Mouse (Mus musculus): ENCODE results near the gene Rab25. TPM values are rescaled to one million over a fixed set of nuclear protein-coding genes. Genes with fewer than 3 reads are reported as not detected.

Rab25 gene
- total RNA-seq, 4 experiments from 2014 or later: not detected

DNA sequence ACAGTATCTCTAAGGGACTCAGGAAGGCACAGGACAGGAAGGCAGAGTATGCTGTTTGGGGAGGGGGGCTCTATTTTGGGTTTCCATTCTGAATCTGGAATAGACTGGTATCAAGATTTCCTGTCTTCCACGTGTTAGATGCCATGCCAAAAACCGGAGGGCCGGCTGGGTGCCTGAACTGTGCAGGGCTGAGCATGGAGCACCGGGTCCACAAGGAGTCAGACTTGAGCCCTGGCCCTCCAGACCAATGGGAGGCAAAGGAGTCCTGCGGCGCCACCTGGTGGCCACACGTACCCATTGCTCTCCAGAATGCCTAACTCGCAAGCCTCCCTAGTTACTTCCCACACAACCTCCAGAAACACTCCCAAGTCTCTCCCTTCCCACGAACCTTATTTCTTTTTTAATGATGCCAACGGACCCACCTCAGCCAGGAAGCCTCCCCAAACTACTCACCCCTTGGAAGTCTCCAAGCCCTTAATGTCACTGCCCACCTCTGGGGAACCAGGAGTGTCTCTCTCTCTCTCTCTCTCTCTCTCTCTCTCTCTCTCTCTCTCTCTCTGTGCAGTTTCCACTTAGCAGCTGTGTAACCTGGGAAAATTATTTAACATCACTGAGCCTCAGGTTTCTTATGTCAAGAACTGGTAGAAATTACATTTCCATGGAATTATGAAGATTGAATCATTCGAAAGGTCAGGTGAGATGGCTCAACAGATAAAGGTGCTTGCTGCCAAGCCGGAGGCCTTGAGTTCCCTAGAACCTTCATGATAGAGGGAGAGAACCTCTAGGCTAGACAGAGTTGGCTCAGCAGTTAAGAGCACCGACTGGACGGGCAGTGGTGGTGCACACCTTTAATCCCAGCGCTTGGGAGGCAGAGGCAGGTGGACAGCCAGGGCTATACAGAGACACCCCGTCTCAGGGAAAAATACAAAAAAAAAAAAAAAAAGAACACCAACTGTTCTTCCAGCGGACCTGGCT, 21.7 kb downstream of the Rab25 start:
- peak; percentile 80 for DNase-seq (ENCODE audit: low spot score)

DNA sequence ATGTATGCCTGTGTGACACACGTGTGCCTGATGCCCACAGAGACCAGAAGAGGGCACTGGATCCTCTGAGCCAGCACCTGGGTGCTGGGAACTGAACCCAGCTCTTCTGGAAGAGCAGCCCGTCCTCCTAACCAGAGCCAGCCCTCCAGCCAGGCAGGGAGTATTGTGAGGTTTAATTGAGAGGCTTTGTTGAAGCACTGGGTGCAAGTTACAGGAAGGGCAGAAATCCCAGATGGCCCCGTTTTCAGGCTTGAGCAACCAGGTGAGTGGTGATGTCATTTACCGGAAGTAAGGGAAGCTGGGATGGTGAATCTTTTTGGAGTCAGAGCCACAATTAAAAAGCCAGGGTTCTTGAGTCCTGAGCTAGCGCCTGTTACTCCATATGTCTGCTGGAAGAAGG, 23.1 kb downstream of the Rab25 start:
- DNase-seq (ENCODE audit: low spot score): no peak

- DNase-seq (ENCODE audit: low spot score): no peak
Measured at GRCm38 (mm10) chr3:88523027-88523426, 25.1 kb downstream of the Rab25 start.

DNA sequence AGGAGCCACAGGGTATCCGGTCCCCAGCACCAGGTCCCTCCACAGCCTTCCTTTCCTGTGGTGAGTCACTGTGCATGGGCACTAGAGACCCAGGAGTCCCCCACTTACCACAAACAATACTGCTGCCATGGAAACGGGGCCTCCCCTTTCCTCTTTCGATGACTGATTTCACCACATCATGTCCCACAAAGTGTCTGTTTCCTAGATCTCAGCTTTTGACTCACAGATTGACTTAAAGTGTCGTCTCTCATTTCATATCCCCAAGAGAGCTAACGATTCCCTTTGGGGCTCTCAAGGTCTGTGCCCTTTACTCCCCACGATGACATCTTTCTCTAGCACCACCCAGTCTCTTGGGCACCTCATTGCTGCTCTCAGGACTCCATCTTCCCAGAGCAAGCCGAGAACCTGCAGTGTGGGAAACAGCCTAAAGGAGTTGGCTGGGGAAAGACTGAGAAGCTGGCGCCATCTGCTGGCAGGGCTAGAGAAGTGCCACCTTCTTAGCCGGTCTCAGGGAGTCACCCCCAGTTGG, 26.2 kb downstream of the Rab25 start:
- DNase-seq (ENCODE audit: low spot score): peak; percentile 78

DNA sequence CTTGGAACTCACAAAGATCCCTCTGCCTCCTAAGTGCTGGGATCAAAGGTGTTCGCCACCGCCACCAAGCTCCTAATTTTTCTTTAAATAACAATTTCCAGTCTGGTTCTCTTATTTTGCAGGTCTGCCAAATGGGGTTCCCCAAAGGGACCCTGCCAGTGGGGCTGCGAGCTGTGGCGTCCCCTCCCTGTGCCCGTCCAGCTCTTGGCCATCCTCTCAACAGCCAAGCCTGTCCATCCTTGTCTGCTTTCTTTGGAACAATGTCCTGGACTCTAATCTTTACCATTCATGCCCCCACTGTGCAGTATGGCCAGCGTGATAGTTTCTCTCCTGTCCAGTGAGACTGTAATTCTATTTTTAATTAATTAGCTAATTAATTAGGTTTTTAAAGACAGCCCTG, 26.9 kb downstream of the Rab25 start:
- no peak for DNase-seq (ENCODE audit: low spot score)

GRCm38 (mm10) chr3:88520078-88520477, 28.0 kb downstream of the Rab25 start:
- no peak for DNase-seq (ENCODE audit: low spot score)

- DNase-seq (ENCODE audit: low spot score): no peak
Measured at GRCm38 (mm10) chr3:88518411-88518810, 29.7 kb downstream of the Rab25 start.

- DNase-seq (ENCODE audit: low spot score): no peak
Measured at GRCm38 (mm10) chr3:88516407-88516806, 31.7 kb downstream of the Rab25 start.

GRCm38 (mm10) chr3:88515095-88515386, 33.1 kb downstream of the Rab25 start:
- no peak for DNase-seq (ENCODE audit: low spot score)

DNA sequence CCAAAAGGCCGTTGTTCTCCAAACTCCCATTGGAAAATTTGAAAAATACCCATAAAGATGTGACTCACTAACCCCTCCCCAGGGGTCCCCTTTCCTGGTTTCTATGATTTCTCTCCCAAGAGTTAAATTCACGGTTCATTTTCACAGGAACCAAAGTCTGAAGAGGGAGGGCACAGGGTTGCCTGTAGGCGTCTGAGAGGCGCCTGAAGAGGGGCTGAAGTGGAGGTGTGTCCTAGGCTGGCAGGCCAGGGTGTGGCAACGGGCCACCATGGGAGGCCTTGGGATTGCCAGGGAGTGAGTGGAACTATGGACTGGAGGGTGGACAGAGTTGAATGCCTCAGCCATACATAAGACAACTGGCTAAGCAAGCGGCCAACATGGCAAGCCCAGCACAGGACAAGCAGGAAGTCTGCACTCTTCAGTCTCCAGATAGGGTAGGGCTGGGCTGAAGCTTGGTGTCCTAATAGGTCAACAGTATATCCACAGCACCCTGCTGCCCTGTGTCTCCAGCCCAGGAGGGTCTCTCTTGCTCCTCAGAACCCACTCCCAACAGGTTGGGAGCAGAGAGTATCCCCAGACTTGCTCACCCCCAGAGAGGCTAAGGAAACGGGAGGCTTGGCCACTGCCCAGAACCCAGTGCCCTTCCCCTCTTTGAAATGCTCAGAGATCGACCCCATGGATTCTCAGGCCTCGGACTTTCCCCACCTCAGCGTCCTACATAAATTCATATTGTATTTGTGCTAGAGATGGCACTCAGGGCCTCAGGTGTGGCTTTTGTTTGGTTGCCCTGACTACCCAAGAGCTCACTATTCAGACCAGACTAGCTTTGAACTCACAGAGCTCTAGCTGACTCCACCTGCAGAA, 33.6 kb downstream of the Rab25 start:
- no peak for DNase-seq (ENCODE audit: low spot score)

DNA sequence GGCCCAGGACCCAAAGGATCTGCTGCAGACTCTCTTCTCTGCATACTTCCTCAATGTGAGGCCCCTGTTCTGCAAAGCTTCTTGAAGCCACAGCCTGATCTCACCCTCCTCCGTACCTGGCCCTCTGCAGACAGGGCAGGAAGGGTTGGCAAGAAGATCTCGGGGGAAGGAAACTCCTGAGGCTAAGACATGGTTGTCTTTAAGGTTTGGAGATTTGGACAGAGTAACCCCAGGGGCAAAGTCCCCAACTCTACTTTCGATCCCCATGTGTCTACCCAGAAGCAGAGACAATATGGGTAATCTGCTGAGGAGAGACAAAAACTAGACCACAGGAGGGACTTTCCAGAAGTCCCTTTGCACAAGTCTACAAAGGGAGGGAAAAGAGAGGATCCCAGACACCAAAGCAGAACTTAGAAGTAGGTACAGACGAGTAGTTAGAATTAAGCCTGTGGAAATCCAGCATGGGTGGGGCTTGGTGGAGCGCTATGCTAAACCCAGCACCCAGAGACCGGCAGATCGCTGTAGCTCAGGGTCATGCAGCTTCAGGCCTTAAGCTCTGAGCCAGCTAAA, 34.5 kb downstream of the Rab25 start:
- no peak for DNase-seq (ENCODE audit: low spot score)

GRCm38 (mm10) chr3:88512896-88513545, 35.1 kb downstream of the Rab25 start:
- no peak for DNase-seq (ENCODE audit: low spot score)

DNA sequence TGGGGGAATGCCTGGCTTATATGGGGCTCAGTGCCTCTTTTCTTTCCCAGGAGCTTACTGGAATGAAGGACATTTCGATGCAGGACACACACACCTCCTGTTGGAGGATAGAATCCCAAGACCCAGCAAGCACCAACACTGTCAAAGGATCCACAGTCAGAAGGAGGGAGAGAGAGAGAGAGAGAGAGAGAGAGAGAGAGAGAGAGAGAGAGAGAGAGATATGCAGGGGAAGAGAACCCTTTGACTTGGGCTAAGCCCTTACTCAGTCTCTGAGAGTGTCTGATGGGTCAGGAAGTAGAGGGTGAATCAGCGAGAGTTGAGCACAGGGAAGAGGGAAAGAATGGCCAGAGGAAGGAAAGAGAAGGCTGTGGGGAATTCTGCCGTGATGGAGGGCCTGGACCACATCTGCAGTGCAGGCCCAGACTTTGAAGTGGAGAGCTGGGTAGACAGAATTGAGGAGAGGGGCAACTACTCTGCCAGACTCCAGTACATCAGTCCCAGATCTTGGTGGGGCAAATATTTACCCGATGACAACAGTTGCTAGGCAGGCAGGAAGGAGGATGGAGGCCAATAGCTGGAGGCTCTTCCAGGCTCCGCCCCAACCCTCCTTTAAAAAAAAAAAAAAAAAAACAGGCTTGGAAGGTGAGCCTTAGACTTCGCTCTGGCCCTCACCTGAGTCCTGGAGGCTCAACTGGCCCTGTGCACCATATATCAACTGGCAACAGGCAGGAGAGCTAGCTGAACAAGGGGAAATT, 35.8 kb downstream of the Rab25 start:
- no peak for DNase-seq (ENCODE audit: low spot score)

DNA sequence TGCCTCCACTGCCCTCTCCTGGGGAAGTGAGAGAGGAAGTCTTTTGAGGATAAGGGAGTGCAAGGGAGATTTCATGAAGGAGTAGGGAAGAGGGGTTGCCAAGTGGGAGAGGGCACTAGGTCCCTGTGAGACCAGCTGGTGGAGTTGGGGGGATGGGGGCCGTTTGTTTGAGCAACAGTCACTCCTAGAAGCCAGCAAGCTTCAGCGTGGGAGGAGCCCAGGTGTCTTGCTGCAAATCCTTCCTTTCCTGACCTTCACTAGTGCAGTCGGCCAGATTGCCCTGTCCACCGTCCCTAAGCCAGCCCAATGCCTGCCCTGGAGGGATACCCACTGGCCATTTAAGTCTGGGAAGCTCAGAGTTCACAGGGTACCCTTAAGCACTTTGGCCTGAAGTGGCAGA, 36.5 kb downstream of the Rab25 start:
- DNase-seq (ENCODE audit: low spot score): no peak

GRCm38 (mm10) chr3:88510421-88511289, 37.4 kb downstream of the Rab25 start:
- DNase-seq (ENCODE audit: low spot score): no peak

DNA sequence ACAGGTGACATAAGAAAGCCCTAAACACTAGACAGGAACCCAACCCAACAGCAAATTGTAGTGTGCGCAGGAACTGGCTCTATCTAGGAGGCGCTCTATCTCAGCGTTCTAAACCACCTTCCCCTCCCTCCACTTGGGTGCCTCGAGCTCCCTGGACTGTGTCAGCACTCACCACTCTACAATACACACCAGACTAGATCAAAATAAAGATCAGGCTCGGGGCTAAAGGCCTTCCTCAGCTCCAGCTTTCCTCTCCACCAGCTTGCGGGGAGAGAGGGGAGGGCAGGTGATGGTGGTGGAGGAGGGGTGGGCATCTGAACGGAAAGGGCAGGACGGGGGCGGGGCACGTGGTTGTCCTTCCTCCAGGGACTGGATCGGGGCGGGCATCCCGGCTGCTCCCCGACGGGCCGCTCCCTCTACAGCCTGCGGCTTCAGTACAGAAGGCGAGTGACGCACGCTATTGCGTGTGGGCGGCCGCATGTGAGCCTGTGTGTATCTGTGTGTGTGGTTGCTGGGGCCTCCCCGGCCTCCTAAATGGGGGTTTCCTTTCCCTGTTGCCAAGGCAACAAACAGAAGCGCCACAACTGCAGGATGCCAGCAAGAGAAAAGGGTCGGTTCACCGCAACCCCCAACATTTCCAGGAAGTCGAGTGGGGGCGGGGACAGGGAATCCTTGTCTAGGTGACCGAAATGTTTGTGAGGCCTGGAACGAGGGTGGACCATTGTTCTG, 38.2 kb downstream of the Rab25 start, which contains the start of gene Lmna:
Lmna (minus strand) TSS at position 265 of the 729 bp plus-strand sequence.
- peak; percentile 90 for DNase-seq (ENCODE audit: low spot score)

- no peak for DNase-seq (ENCODE audit: low spot score)
Measured at GRCm38 (mm10) chr3:88509250-88509649, 38.9 kb downstream of the Rab25 start.

- DNase-seq (ENCODE audit: low spot score): no peak
Measured at GRCm38 (mm10) chr3:88505765-88506164, 42.3 kb downstream of the Rab25 start.

DNA sequence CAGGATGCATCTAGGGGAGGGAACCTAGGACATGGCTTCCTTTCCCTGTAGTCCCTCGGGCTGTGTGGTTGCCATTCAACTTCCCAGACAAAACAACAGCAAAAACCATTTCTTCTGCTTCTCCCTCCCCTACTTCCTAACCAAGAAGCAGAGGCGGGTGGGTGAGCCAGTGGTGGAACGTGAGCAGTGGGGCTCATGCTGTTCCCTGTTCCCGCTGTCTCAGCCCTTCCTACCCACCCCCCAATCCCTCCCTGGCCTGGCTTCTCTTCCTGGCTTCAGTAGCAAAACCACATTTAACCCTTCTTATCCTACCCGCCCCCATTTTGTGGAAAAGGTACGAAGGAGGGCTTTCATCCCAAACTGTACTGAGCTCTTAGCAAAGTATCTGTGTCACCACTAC, 43.0 kb downstream of the Rab25 start:
- DNase-seq (ENCODE audit: low spot score): no peak
